Mouse (Mus musculus) hindbrain, postnatal 0 days (tissue): ENCODE measurements around the gene Zfp106. TPM values are rescaled to one million over a fixed set of nuclear protein-coding genes. Genes with fewer than 3 reads are reported as not detected.
"Not testable (repeated sequence)": the region's sequence is repeated elsewhere in the genome, so short reads cannot be mapped to it uniquely, and the experiment has no call there.

ENCODE experiments used
- ATAC-seq: fragments of 200-750 bp; cut with Nextera tagmentation; 2 replicates; pipeline ENCODE4 v1.8.0; 2017; ENCODE audit warnings: mild to moderate bottlenecking, moderate TSS enrichment, moderate library complexity
- DNase-seq: peaks from one replicate; pipeline ENCODE4 v3.0.0-alpha.2; 2015; ENCODE audit warnings: low spot score
- H3K27ac ChIP-seq: fragments of 300-500 bp; sonication (generic); 2 replicates; pipeline ENCODE4 v1.5.1; 2014; ENCODE audit warnings: mild to moderate bottlenecking
- H3K27me3 ChIP-seq: fragments of 300-500 bp; sonication (generic); 2 replicates; pipeline ENCODE4 v1.6.1; 2014; ENCODE audit warnings: low read length, mixed read lengths; ENCODE audit not compliant: insufficient read depth
- H3K36me3 ChIP-seq: fragments of 300-500 bp; sonication (generic); 2 replicates; pipeline ENCODE4 v1.6.1; 2014; ENCODE audit warnings: low read length, mixed read lengths; ENCODE audit not compliant: insufficient read depth
- H3K4me1 ChIP-seq: fragments of 300-500 bp; sonication (generic); 2 replicates; pipeline ENCODE4 v1.6.1; 2014; ENCODE audit warnings: antibody characterized with exemption, low read length, mixed read lengths; ENCODE audit not compliant: insufficient read depth
- H3K4me2 ChIP-seq: fragments of 300-500 bp; sonication (generic); 2 replicates; pipeline ENCODE4 v1.6.1; 2014; ENCODE audit warnings: low read depth, mild to moderate bottlenecking, low read length, moderate library complexity, mixed read lengths
- H3K4me3 ChIP-seq: fragments of 300-500 bp; sonication (generic); 2 replicates; pipeline ENCODE4 v1.5.1; 2014; ENCODE audit warnings: low read length
- H3K9ac ChIP-seq: fragments of 300-500 bp; sonication (generic); replicated peaks from 2 replicates; pipeline ENCODE4 v1.6.1; 2014; ENCODE audit warnings: mild to moderate bottlenecking, low read length, moderate library complexity, mixed read lengths
- H3K9me3 ChIP-seq: fragments of 300-500 bp; sonication (generic); 2 replicates; pipeline ENCODE4 v1.6.1; 2016; ENCODE audit warnings: low read length, mixed read lengths
- CTCF ChIP-seq: IDR thresholded peaks from 2 replicates; pipeline ENCODE4 v1.5.1; 2016; ENCODE audit warnings: antibody characterized with exemption, control low read depth, low read depth
- WGBS: fragments of 180-500 bp; shearing (Covaris S2); extraction: QIAGEN DNeasy Blood & Tissue Kit; methylation state at CpG from one replicate; pipeline ENCODE4 v1.1.7; 2014; 5-methylcytosine and 5-hydroxymethylcytosine counted together
- polyA plus RNA-seq: library from polyadenylated mRNA; unstranded; fragments of >200 nt; fragmentation: Nextera tagmentation; extraction: Ambion mirVana; gene quantifications from 2 replicates; pipeline ENCODE4 v1.2.1, GENCODE M21; 2015
- total RNA-seq: library from RNA; depleted of rRNA; stranded (reverse); fragments of >200 nt; gene quantifications from 2 replicates; pipeline ENCODE4 v1.2.3, GENCODE M21; 2014

Gene Zfp106
- total and polyA plus RNA-seq, 2 experiments from 2014 or later, result 41.6 to 58.9 TPM

- H3K9ac ChIP-seq, result peak overlapping the region; percentile 77
- H3K4me3 ChIP-seq, result peak overlapping the region; percentile 76
- H3K4me2 ChIP-seq, result peak overlapping the region; percentile 83
- peak overlapping the region; percentile 73 for H3K27ac ChIP-seq
- H3K36me3 ChIP-seq, result no peaks in the 10 kb centered on the region
- ATAC-seq, result peak; percentile 73
- no peak; the same call in 1 of the 2 replicates for TF ChIP-seq CTCF
- no peaks in the 10 kb centered on the region for H3K9me3 ChIP-seq
- WGBS, result 1% methylated on average over 22 of the region's 22 CpGs
- peaks cover 10% of the 10 kb centered on the region for H3K4me1 ChIP-seq
- H3K27me3 ChIP-seq, result no peaks in the 10 kb centered on the region
- no peak for DNase-seq
These were observed 4.2 kb upstream of the Zfp106 start for GRCm38 (mm10) chr2:120567798-120568320.

GRCm38 (mm10) chr2:120566886-120567797 is 3.5 kb upstream of the Zfp106 start, which contains the start of gene Snap23:
TSS of gene Snap23 (plus strand) at chr2:120567671.
- Histone ChIP-seq H3K4me1 (peaks cover 10% of the 10 kb centered on the region), H3K9ac (peak within 1 kb of the TSS; percentile 77), H3K9me3 (no peaks in the 10 kb centered on the region), H3K36me3 (no peaks in the 10 kb centered on the region), H3K27me3 (no peaks in the 10 kb centered on the region), H3K4me2 (peak within 1 kb of the TSS; percentile 83), H3K27ac (peak within 1 kb of the TSS; percentile 73), H3K4me3 (peak within 1 kb of the TSS; percentile 76)
- ATAC-seq, result peak; percentile 94
- TF ChIP-seq CTCF, result no peak
- peak; percentile 97 for DNase-seq
- 2% methylated on average over 42 of the region's 42 CpGs for WGBS

GRCm38 (mm10) chr2:120565363-120565762 is 1.7 kb upstream of the Zfp106 start:
- DNase-seq, result no peak
- Histone ChIP-seq H3K4me2 (no peak overlapping the region), H3K4me3 (no peak overlapping the region), H3K9me3 (no peaks in the 10 kb centered on the region), H3K9ac (no peak overlapping the region), H3K4me1 (peaks cover 10% of the 10 kb centered on the region), H3K36me3 (no peaks in the 10 kb centered on the region), H3K27ac (no peak overlapping the region), H3K27me3 (no peaks in the 10 kb centered on the region)
- 91% methylated on average over 2 of the region's 2 CpGs for WGBS
- TF ChIP-seq CTCF, result no peak
- ATAC-seq, result no peak

- peaks cover 10% of the 10 kb centered on the region for H3K4me1 ChIP-seq
- DNase-seq, ATAC-seq, H3K4me3 ChIP-seq, H3K9me3 ChIP-seq, H3K9ac ChIP-seq, H3K36me3 ChIP-seq, H3K4me2 ChIP-seq, H3K27me3 ChIP-seq, H3K27ac ChIP-seq: not testable (repeated sequence)
- 96% methylated on average over 4 of the region's 4 CpGs for WGBS
These were observed 1.0 kb upstream of the Zfp106 start for GRCm38 (mm10) chr2:120564548-120565188.

- Histone ChIP-seq H3K4me2 (peak overlapping the region; percentile 80), H3K27me3 (no peaks in the 10 kb centered on the region), H3K4me3 (peak overlapping the region; percentile 94), H3K9ac (peak overlapping the region; percentile 91), H3K27ac (peak overlapping the region; percentile 81), H3K9me3 (no peaks in the 10 kb centered on the region), H3K36me3 (no peaks in the 10 kb centered on the region), H3K4me1 (peaks cover 3% of the 10 kb centered on the region)
- DNase-seq, result no peak
- TF ChIP-seq CTCF, result no peak
- 22% methylated on average over 9 of the region's 9 CpGs for WGBS
- ATAC-seq, result no peak
These were observed 796 bp downstream of the Zfp106 start for GRCm38 (mm10) chr2:120562859-120563234.

GRCm38 (mm10) chr2:120561524-120561923 is 2.1 kb downstream of the Zfp106 start:
- Histone ChIP-seq H3K27ac (no peak overlapping the region), H3K9me3 (no peaks in the 10 kb centered on the region), H3K9ac (no peak overlapping the region), H3K4me3 (no peak overlapping the region), H3K27me3 (no peaks in the 10 kb centered on the region), H3K4me2 (no peak overlapping the region), H3K36me3 (no peaks in the 10 kb centered on the region), H3K4me1 (no peaks in the 10 kb centered on the region)
- DNase-seq (no peak), ATAC-seq (no peak)
- 81% methylated on average over 1 of the region's 1 CpGs for WGBS
- TF ChIP-seq CTCF, result no peak
